Mouse (Mus musculus): ENCODE results near the gene N4bp2. TPM values are rescaled to one million over a fixed set of nuclear protein-coding genes. Genes with fewer than 3 reads are reported as not detected.

The N4bp2 gene
- polyA plus RNA-seq, 1 experiment from 2014 or later: 33.1 TPM

DNA sequence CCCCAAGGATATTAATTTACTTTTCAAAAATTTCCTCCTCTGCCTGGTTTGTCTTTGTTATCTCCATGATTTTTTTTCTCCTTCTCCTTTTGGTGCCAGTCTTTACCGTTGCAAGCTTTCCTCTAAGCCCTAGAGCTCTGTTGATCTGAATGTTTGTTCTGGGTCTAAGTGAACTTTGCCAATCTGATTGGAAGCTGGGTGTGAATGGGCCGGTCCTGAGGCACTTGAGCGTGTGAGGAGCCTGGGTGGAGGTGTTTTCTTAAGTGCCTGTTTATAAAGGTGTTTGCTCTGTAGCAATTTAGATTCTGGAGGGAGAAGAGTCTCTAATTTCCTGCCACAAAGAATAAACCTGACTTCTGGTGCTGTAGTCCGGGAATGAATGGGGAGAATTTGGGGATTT lies 11.3 kb upstream of the N4bp2 start:
- no peak overlapping the region for H3K4me3 ChIP-seq
- H3K27ac ChIP-seq: no peak overlapping the region
- no peaks in the 10 kb centered on the region for H3K9me3 ChIP-seq
- H3K4me1 ChIP-seq: peaks cover 4% of the 10 kb centered on the region; the same call in 1 of the 2 replicates
- DNase-seq (ENCODE audit: low spot score): peak; percentile 43
- no peaks in the 10 kb centered on the region for H3K27me3 ChIP-seq (ENCODE audit: insufficient read depth, poor library complexity, severe bottlenecking)
- WGBS: 25% methylated on average over 4 of the region's 4 CpGs
- H3K36me3 ChIP-seq: no peaks in the 10 kb centered on the region

- H3K27ac ChIP-seq: no peak overlapping the region
Measured at GRCm38 (mm10) chr5:65755859-65756258, 7.5 kb upstream of the N4bp2 start.

GRCm38 (mm10) chr5:65757110-65757509 lies 6.2 kb upstream of the N4bp2 start:
- no peaks in the 10 kb centered on the region for H3K9me3 ChIP-seq
- no peak overlapping the region for H3K4me3 ChIP-seq
- H3K27ac ChIP-seq: no peak overlapping the region
- H3K36me3 ChIP-seq: no peaks in the 10 kb centered on the region
- no peaks in the 10 kb centered on the region for H3K27me3 ChIP-seq (ENCODE audit: insufficient read depth, poor library complexity, severe bottlenecking)
- H3K4me1 ChIP-seq: peaks cover 9% of the 10 kb centered on the region
- no peak for DNase-seq (ENCODE audit: low spot score)
- WGBS: 94% methylated on average over 1 of the region's 1 CpGs

More at GRCm38 (mm10) chr5:65755859-65756258, 7.5 kb upstream of the N4bp2 start:
- WGBS: 74% methylated on average over 5 of the region's 5 CpGs
- H3K27me3 ChIP-seq (ENCODE audit: insufficient read depth, poor library complexity, severe bottlenecking): no peaks in the 10 kb centered on the region
- no peaks in the 10 kb centered on the region for H3K36me3 ChIP-seq
- H3K9me3 ChIP-seq: no peaks in the 10 kb centered on the region
- H3K4me3 ChIP-seq: no peak overlapping the region
- peaks cover 4% of the 10 kb centered on the region; the same call in 1 of the 2 replicates for H3K4me1 ChIP-seq
- no peak for DNase-seq (ENCODE audit: low spot score)

- H3K36me3 ChIP-seq: no peaks in the 10 kb centered on the region
- no peak overlapping the region for H3K27ac ChIP-seq
- H3K27me3 ChIP-seq (ENCODE audit: insufficient read depth, poor library complexity, severe bottlenecking): no peaks in the 10 kb centered on the region
- H3K4me1 ChIP-seq: peaks cover 9% of the 10 kb centered on the region
- no peak overlapping the region for H3K4me3 ChIP-seq
- DNase-seq (ENCODE audit: low spot score): peak; percentile 59
- no peaks in the 10 kb centered on the region for H3K9me3 ChIP-seq
- 89% methylated on average over 4 of the region's 4 CpGs for WGBS
Measured at GRCm38 (mm10) chr5:65760041-65760440, 3.3 kb upstream of the N4bp2 start.

- WGBS: 75% methylated on average over 2 of the region's 2 CpGs
- Histone ChIP-seq H3K27me3 (ENCODE audit: insufficient read depth, poor library complexity, severe bottlenecking) (no peaks in the 10 kb centered on the region), H3K36me3 (no peaks in the 10 kb centered on the region), H3K4me1 (peaks cover 12% of the 10 kb centered on the region), H3K27ac (no peak overlapping the region), H3K9me3 (no peaks in the 10 kb centered on the region), H3K4me3 (no peak overlapping the region)
- peak; percentile 59 for DNase-seq (ENCODE audit: low spot score)
Measured at GRCm38 (mm10) chr5:65760599-65760998, 2.7 kb upstream of the N4bp2 start.

GRCm38 (mm10) chr5:65761020-65761419 lies 2.3 kb upstream of the N4bp2 start:
- Histone ChIP-seq H3K4me1 (peaks cover 9% of the 10 kb centered on the region), H3K36me3 (no peaks in the 10 kb centered on the region), H3K27ac (no peak overlapping the region), H3K9me3 (no peaks in the 10 kb centered on the region), H3K27me3 (ENCODE audit: insufficient read depth, poor library complexity, severe bottlenecking) (no peaks in the 10 kb centered on the region), H3K4me3 (no peak overlapping the region)
- DNase-seq (ENCODE audit: low spot score): no peak
- WGBS: 42% methylated on average over 5 of the region's 5 CpGs

DNA sequence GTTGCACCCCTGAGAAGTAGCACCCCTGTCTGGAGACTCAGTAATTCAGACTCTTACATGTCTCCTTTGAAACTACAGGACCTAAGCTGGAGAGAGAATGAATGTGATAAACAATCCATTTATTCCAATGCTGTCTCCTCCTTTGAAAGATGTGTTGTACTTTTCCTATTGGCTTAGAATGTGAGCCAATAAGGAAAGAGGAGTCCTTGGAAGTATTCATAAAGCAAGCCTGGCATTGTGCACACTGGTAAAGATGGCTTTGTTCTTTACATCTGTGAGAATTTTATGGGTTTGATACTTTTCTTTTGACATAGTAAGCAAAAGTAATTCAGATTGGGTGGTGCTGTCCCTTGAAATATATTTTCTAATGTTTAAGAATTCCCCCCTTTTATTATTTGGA lies 1.4 kb upstream of the N4bp2 start:
- Histone ChIP-seq H3K4me3 (peak overlapping the region; percentile 97; the same call in 1 of the 2 replicates), H3K4me1 (peaks cover 9% of the 10 kb centered on the region), H3K9me3 (no peaks in the 10 kb centered on the region), H3K27ac (peak overlapping the region; percentile 100; the same call in 1 of the 2 replicates), H3K36me3 (no peaks in the 10 kb centered on the region), H3K27me3 (ENCODE audit: insufficient read depth, poor library complexity, severe bottlenecking) (no peaks in the 10 kb centered on the region)
- no peak for DNase-seq (ENCODE audit: low spot score)

DNA sequence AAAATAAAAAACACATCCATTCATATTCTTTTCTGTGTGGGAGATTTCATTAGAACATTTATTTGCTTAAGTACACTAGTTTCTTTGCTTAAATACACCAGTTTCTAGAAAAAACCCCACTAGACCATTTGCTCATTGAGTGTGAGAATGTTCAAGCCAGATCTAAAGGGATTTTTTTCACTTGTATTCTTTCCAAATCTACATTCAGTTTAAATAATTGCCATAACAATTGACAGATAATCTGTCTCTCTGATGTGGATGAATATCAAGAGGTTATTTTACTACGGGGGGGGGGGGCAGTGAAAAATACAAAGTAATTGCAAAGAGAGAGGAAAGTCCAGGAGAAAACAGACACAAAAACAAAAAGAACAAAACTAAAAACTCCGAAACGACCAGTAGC lies 635 bp upstream of the N4bp2 start:
- no peaks in the 10 kb centered on the region for H3K36me3 ChIP-seq
- H3K27ac ChIP-seq: peak overlapping the region; percentile 100
- no peak for DNase-seq (ENCODE audit: low spot score)
- H3K27me3 ChIP-seq (ENCODE audit: insufficient read depth, poor library complexity, severe bottlenecking): no peaks in the 10 kb centered on the region
- 3% methylated on average over 3 of the region's 3 CpGs for WGBS
- H3K9me3 ChIP-seq: no peaks in the 10 kb centered on the region
- peak overlapping the region; percentile 97 for H3K4me3 ChIP-seq
- H3K4me1 ChIP-seq: peaks cover 9% of the 10 kb centered on the region

- no peaks in the 10 kb centered on the region for H3K9me3 ChIP-seq
- peak overlapping the region; percentile 97 for H3K4me3 ChIP-seq
- peaks cover 12% of the 10 kb centered on the region for H3K4me1 ChIP-seq
- under 1% methylated on average over 90 of the region's 121 CpGs for WGBS
- H3K27me3 ChIP-seq (ENCODE audit: insufficient read depth, poor library complexity, severe bottlenecking): no peaks in the 10 kb centered on the region
- peak overlapping the region; percentile 100 for H3K27ac ChIP-seq
- no peaks in the 10 kb centered on the region for H3K36me3 ChIP-seq
- DNase-seq (ENCODE audit: low spot score): peak; percentile 90
Measured at GRCm38 (mm10) chr5:65763916-65764785, 830 bp downstream of the N4bp2 start.

GRCm38 (mm10) chr5:65764786-65765634 lies 1.7 kb downstream of the N4bp2 start:
- Histone ChIP-seq H3K4me3 (peak overlapping the region; percentile 97), H3K27me3 (ENCODE audit: insufficient read depth, poor library complexity, severe bottlenecking) (no peaks in the 10 kb centered on the region), H3K9me3 (no peaks in the 10 kb centered on the region), H3K36me3 (no peaks in the 10 kb centered on the region), H3K27ac (peak overlapping the region; percentile 100), H3K4me1 (peaks cover 12% of the 10 kb centered on the region)
- 7% methylated on average over 36 of the region's 36 CpGs for WGBS
- DNase-seq (ENCODE audit: low spot score): peak; percentile 98

- H3K9me3 ChIP-seq: no peaks in the 10 kb centered on the region
- 0 out of 2 replicates have a peak overlapping the region, but pooled peaks have one; percentile 100 for H3K27ac ChIP-seq
- H3K4me3 ChIP-seq: peak overlapping the region; percentile 97
- 58% methylated on average over 5 of the region's 5 CpGs for WGBS
- DNase-seq (ENCODE audit: low spot score): peak; percentile 55
- H3K36me3 ChIP-seq: no peaks in the 10 kb centered on the region
- peaks cover 12% of the 10 kb centered on the region for H3K4me1 ChIP-seq
- H3K27me3 ChIP-seq (ENCODE audit: insufficient read depth, poor library complexity, severe bottlenecking): no peaks in the 10 kb centered on the region
Measured at GRCm38 (mm10) chr5:65765635-65765911, 2.3 kb downstream of the N4bp2 start.

- 64% methylated on average over 5 of the region's 5 CpGs for WGBS
- no peak for DNase-seq (ENCODE audit: low spot score)
- H3K9me3 ChIP-seq: no peaks in the 10 kb centered on the region
- no peak overlapping the region for H3K27ac ChIP-seq
- no peak overlapping the region for H3K4me3 ChIP-seq
- no peaks in the 10 kb centered on the region for H3K27me3 ChIP-seq (ENCODE audit: insufficient read depth, poor library complexity, severe bottlenecking)
- peaks cover 7% of the 10 kb centered on the region; the same call in 1 of the 2 replicates for H3K4me1 ChIP-seq
- peaks cover 7% of the 10 kb centered on the region; the same call in 1 of the 2 replicates for H3K36me3 ChIP-seq
Measured at GRCm38 (mm10) chr5:65768007-65768406, 4.7 kb downstream of the N4bp2 start.

- peak; percentile 45 for DNase-seq (ENCODE audit: low spot score)
- Histone ChIP-seq H3K9me3 (no peaks in the 10 kb centered on the region), H3K27ac (no peak overlapping the region), H3K4me3 (no peak overlapping the region), H3K36me3 (peaks cover 24% of the 10 kb centered on the region), H3K27me3 (ENCODE audit: insufficient read depth, poor library complexity, severe bottlenecking) (no peaks in the 10 kb centered on the region), H3K4me1 (peaks cover 7% of the 10 kb centered on the region; the same call in 1 of the 2 replicates)
- WGBS: 96% methylated on average over 7 of the region's 7 CpGs
Measured at GRCm38 (mm10) chr5:65770065-65770464, 6.7 kb downstream of the N4bp2 start.
